Mouse (Mus musculus) 3T3-L1 (cell line): Measurements from ENCODE around the gene Prok1.

Experiments used
- DNase-seq: peaks from one replicate; pipeline ENCODE4 v3.0.0-alpha.2; 2015; ENCODE audit warnings: low read depth, low spot score

The Prok1 gene

GRCm38 (mm10) chr3:107187022-107187421 lies 52.5 kb downstream of the Prok1 start:
- DNase-seq = no peak

- DNase-seq = no peak
Observed at GRCm38 (mm10) chr3:107185597-107185996, 53.9 kb downstream of the Prok1 start.

GRCm38 (mm10) chr3:107183178-107183577 lies 56.3 kb downstream of the Prok1 start:
- DNase-seq = no peak
